Mouse (Mus musculus): Measurements from ENCODE around the gene Zxdc. TPM values are rescaled to one million over a fixed set of nuclear protein-coding genes. Genes with fewer than 3 reads are reported as not detected.

The Zxdc gene
- polyA plus RNA-seq, 1 experiment from 2014 or later, result 8.4 TPM

DNA sequence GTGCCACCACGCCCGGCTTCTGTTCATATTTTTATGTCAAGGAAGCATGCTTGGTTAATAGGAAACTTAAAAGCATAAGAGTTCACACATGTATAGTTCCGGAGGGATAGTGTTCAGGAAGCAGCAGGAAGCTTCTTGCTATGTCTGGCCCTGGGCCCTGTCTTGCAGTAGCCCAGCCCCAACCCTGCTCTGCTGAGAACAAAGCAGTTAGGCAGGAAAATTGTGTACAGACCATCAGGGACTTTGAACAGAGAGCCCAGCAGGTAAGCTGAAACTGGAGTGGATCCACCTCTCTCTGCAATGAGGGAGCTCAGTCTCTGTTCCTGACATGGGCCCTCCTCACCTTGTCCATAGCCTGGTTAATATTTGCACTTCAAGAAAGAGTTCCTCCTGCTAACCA lies 28.0 kb downstream of the Zxdc start:
- Histone ChIP-seq H3K4me3 (no peak overlapping the region), H3K27me3 (ENCODE audit: insufficient read depth, poor library complexity, severe bottlenecking) (no peaks in the 10 kb centered on the region; the same call in 1 of the 2 replicates), H3K4me1 (replicated peaks) (no peaks in the 10 kb centered on the region), H3K36me3 (peaks cover 46% of the 10 kb centered on the region), H3K27ac (no peak overlapping the region), H3K9me3 (no peaks in the 10 kb centered on the region)
- DNase-seq (ENCODE audit: low spot score), result no peak
- WGBS, result 92% methylated on average over 3 of the region's 3 CpGs

DNA sequence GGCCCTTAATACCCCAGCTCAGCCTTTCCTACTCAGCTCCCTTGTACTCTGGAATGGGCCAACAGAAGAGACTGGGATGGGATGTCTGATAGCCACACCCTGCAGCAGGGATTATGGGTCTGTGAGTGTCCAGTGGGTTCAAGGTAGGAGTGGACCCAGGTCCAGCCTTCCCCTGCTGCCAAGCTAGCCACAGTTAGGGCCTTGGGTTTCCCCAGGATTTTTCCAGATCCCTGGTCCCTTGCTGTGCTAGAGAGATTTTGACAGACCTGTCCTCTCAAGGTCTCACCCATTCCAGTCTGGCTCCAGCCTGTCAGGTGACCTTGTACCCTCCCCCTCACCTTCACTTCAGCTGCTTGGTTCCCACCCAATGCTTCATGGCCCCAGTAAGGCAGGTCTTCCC lies 39.3 kb downstream of the Zxdc start:
- no peak overlapping the region for H3K27ac ChIP-seq
- H3K36me3 ChIP-seq, result peaks cover 6% of the 10 kb centered on the region; the same call in 1 of the 2 replicates
- no peaks in the 10 kb centered on the region for H3K9me3 ChIP-seq
- no peak overlapping the region for H3K4me3 ChIP-seq
- H3K27me3 ChIP-seq (ENCODE audit: insufficient read depth, poor library complexity, severe bottlenecking), result no peaks in the 10 kb centered on the region
- no peak for DNase-seq (ENCODE audit: low spot score)
- H3K4me1 ChIP-seq (replicated peaks), result no peaks in the 10 kb centered on the region

DNA sequence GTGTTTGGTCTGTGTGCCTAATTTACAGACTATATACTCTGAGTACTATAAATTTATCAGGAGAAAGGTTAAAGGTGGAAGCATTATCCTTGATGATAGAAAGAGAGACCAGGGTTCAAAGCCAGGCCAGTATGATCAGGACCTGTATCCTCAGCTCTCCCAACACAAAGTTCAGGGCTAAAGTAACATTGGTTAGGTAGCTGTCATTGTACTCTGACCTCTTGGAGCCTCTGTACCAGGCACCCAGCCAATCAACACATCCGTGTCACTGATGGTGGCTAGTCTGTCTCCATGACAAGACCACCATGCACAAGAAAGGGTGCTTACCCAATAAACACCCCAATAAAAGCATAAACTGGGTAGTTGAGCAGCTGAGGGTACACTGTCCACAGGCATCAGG lies 41.7 kb downstream of the Zxdc start:
- Histone ChIP-seq H3K4me1 (replicated peaks) (no peaks in the 10 kb centered on the region), H3K9me3 (no peaks in the 10 kb centered on the region), H3K27ac (no peak overlapping the region), H3K4me3 (no peak overlapping the region), H3K36me3 (no peaks in the 10 kb centered on the region), H3K27me3 (ENCODE audit: insufficient read depth, poor library complexity, severe bottlenecking) (no peaks in the 10 kb centered on the region)
- no peak for DNase-seq (ENCODE audit: low spot score)
- 79% methylated on average over 1 of the region's 1 CpGs for WGBS

- WGBS, result 84% methylated on average over 7 of the region's 7 CpGs
- Histone ChIP-seq H3K27ac (0 out of 2 replicates have a peak overlapping the region, but pooled peaks have one; percentile 6), H3K9me3 (no peaks in the 10 kb centered on the region), H3K27me3 (ENCODE audit: insufficient read depth, poor library complexity, severe bottlenecking) (no peaks in the 10 kb centered on the region), H3K36me3 (no peaks in the 10 kb centered on the region), H3K4me1 (replicated peaks) (no peaks in the 10 kb centered on the region), H3K4me3 (no peak overlapping the region)
- no peak for DNase-seq (ENCODE audit: low spot score)
Measured at GRCm38 (mm10) chr6:90411926-90412325, 42.6 kb downstream of the Zxdc start.

DNA sequence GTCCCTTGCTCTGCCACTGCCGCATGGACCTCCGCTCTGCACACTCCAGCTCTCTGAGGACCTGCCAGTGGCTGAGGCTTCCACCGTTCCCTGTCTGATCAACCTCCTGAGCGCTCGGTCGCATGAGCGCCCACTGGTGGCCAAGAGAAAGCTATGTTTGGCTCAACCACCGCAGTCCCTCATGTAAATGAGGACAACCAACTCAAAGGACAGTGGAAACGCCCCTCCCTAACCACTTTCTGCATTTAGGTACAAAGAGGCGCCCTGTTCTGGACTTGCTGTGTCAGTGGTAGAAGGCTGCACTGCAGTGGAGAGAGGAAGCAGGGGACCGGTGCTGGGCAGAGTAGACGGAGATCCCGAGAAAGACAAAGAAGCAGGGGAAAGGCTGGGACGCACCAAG lies 53.3 kb downstream of the Zxdc start:
- Histone ChIP-seq H3K9me3 (no peaks in the 10 kb centered on the region), H3K36me3 (no peaks in the 10 kb centered on the region), H3K4me1 (replicated peaks) (peaks cover 16% of the 10 kb centered on the region), H3K27ac (peak overlapping the region; percentile 81), H3K27me3 (ENCODE audit: insufficient read depth, poor library complexity, severe bottlenecking) (peaks cover 28% of the 10 kb centered on the region), H3K4me3 (peak overlapping the region; percentile 42)
- WGBS, result 5% methylated on average over 14 of the region's 14 CpGs
- peak; percentile 84 for DNase-seq (ENCODE audit: low spot score)

DNA sequence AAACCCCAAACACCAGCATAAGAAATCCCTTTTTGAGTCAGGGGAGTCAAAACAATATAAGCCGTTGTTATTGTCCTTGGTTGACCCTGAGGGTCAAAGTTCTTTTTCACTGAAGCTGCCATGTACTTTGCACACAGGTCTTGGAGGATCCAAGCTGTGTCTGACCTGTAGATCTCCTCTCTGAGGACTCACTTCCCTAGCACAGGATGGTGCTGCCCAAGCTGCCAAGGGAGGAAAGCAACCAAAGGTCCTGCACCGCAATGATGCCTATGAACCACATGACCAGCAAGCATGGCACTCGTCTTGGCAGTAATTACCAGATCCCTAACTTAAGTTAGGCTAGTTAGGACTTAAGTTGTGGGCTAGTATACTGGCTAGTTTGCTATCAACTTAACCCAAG lies 56.1 kb downstream of the Zxdc start:
- 76% methylated on average over 3 of the region's 3 CpGs for WGBS
- no peak overlapping the region for H3K4me3 ChIP-seq
- no peaks in the 10 kb centered on the region for H3K36me3 ChIP-seq
- H3K4me1 ChIP-seq (replicated peaks), result peaks cover 30% of the 10 kb centered on the region
- peaks cover 34% of the 10 kb centered on the region for H3K27me3 ChIP-seq (ENCODE audit: insufficient read depth, poor library complexity, severe bottlenecking)
- no peaks in the 10 kb centered on the region for H3K9me3 ChIP-seq
- no peak overlapping the region for H3K27ac ChIP-seq
- DNase-seq (ENCODE audit: low spot score), result no peak

GRCm38 (mm10) chr6:90426003-90426402 lies 56.7 kb downstream of the Zxdc start:
- Histone ChIP-seq H3K9me3 (no peaks in the 10 kb centered on the region), H3K27me3 (ENCODE audit: insufficient read depth, poor library complexity, severe bottlenecking) (peaks cover 34% of the 10 kb centered on the region), H3K36me3 (no peaks in the 10 kb centered on the region), H3K4me1 (replicated peaks) (peaks cover 30% of the 10 kb centered on the region), H3K27ac (no peak overlapping the region), H3K4me3 (no peak overlapping the region)
- no peak for DNase-seq (ENCODE audit: low spot score)
- 89% methylated on average over 4 of the region's 4 CpGs for WGBS

- Histone ChIP-seq H3K4me1 (replicated peaks) (peaks cover 17% of the 10 kb centered on the region), H3K27me3 (ENCODE audit: insufficient read depth, poor library complexity, severe bottlenecking) (peaks cover 31% of the 10 kb centered on the region), H3K36me3 (no peaks in the 10 kb centered on the region), H3K27ac (peak within 1 kb of the TSS; percentile 76), H3K4me3 (peak within 1 kb of the TSS; percentile 56), H3K9me3 (no peaks in the 10 kb centered on the region)
- under 1% methylated on average over 31 of the region's 31 CpGs for WGBS
- peak; percentile 81 for DNase-seq (ENCODE audit: low spot score)
Measured at GRCm38 (mm10) chr6:90428380-90428974, 59.2 kb downstream of the Zxdc start, which contains the start of gene Cfap100. Gene Cfap100 (minus strand): TSS chr6:90428797.

- Histone ChIP-seq H3K27ac (no peak overlapping the region), H3K27me3 (ENCODE audit: insufficient read depth, poor library complexity, severe bottlenecking) (peaks cover 21% of the 10 kb centered on the region), H3K9me3 (no peaks in the 10 kb centered on the region), H3K4me1 (replicated peaks) (peaks cover 14% of the 10 kb centered on the region), H3K4me3 (no peak overlapping the region), H3K36me3 (no peaks in the 10 kb centered on the region)
- 82% methylated on average over 14 of the region's 14 CpGs for WGBS
- DNase-seq (ENCODE audit: low spot score), result no peak
Measured at GRCm38 (mm10) chr6:90429911-90430310, 60.6 kb downstream of the Zxdc start.

- WGBS, result 80% methylated on average over 2 of the region's 2 CpGs
- H3K27ac ChIP-seq, result no peak overlapping the region
- peaks cover 17% of the 10 kb centered on the region for H3K27me3 ChIP-seq (ENCODE audit: insufficient read depth, poor library complexity, severe bottlenecking)
- H3K4me1 ChIP-seq (replicated peaks), result peaks cover 14% of the 10 kb centered on the region
- no peaks in the 10 kb centered on the region for H3K36me3 ChIP-seq
- no peak overlapping the region for H3K4me3 ChIP-seq
- no peaks in the 10 kb centered on the region for H3K9me3 ChIP-seq
- no peak for DNase-seq (ENCODE audit: low spot score)
Measured at GRCm38 (mm10) chr6:90431487-90431886, 62.2 kb downstream of the Zxdc start.

GRCm38 (mm10) chr6:90434687-90435086 lies 65.4 kb downstream of the Zxdc start:
- Histone ChIP-seq H3K36me3 (no peaks in the 10 kb centered on the region), H3K9me3 (peaks cover 4% of the 10 kb centered on the region; the same call in 1 of the 2 replicates), H3K4me1 (replicated peaks) (no peaks in the 10 kb centered on the region), H3K27me3 (ENCODE audit: insufficient read depth, poor library complexity, severe bottlenecking) (no peaks in the 10 kb centered on the region), H3K4me3 (no peak overlapping the region), H3K27ac (no peak overlapping the region)
- 75% methylated on average over 3 of the region's 3 CpGs for WGBS
- DNase-seq (ENCODE audit: low spot score), result no peak

GRCm38 (mm10) chr6:90435195-90435618 lies 65.9 kb downstream of the Zxdc start:
- DNase-seq (ENCODE audit: low spot score), result peak; percentile 80
- Histone ChIP-seq H3K27ac (no peak overlapping the region), H3K9me3 (peaks cover 4% of the 10 kb centered on the region; the same call in 1 of the 2 replicates), H3K27me3 (ENCODE audit: insufficient read depth, poor library complexity, severe bottlenecking) (no peaks in the 10 kb centered on the region), H3K4me3 (no peak overlapping the region), H3K36me3 (no peaks in the 10 kb centered on the region), H3K4me1 (replicated peaks) (no peaks in the 10 kb centered on the region)
- 15% methylated on average over 11 of the region's 11 CpGs for WGBS

DNA sequence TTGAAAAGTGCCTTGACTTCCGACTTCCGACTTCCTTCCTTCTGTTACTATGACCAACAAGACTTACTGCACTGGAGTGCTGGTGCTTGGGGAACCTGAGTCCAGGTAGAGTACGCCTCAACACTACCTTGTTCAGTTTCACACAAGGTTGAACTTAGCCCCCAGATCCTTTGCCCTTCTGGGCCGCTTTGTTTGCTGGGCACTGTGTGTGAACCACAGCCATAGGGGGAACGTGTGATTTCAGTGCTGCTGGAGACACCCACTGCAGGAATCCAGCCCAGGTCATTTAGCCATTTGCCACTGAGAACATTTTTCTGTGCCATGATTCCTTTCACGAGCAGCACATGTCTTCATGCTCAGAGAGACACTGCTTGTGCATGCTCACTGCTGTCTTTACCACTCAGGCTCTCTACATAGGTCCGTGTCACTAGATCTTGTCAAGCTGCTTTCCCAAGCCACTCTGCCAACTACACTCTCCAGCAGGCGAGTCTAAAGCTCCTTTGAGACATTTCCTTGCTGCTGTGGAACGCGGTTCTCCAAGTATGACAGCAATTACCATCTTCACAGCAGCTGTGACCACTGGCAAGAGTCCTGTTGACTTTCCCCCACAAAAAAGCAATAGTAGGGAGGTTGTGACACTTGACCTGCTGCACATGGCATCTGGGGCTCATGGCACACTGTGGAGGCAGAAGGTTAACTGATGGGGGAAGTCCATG lies 67.1 kb downstream of the Zxdc start:
- Histone ChIP-seq H3K4me1 (replicated peaks) (no peaks in the 10 kb centered on the region), H3K9me3 (peaks cover 4% of the 10 kb centered on the region; the same call in 1 of the 2 replicates), H3K27me3 (ENCODE audit: insufficient read depth, poor library complexity, severe bottlenecking) (no peaks in the 10 kb centered on the region), H3K4me3 (no peak overlapping the region), H3K27ac (no peak overlapping the region), H3K36me3 (no peaks in the 10 kb centered on the region)
- no peak for DNase-seq (ENCODE audit: low spot score)
- WGBS, result 86% methylated on average over 10 of the region's 10 CpGs
